Mouse (Mus musculus): ENCODE measurements around the gene Taok3.

DNA sequence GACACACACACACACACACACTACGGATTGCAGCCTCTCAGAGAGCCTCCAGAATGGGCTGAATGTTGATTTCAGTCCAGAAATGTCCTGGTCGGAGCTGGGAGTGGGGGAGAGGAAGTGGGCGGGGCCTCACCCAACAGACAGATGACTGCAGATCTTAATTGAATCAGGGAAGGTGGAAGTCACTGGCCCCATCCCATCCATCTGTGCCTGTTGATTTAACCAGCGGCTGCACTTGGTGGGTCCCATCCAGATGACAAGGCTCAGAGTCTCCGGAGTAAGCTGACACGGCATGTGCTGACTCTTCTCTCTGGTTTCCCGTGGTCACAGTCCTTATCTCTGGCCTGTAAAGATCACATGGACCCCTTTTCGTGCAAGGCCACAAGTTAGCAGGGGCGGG is 15.9 kb downstream of the Taok3 start:
- TF ChIP-seq CTCF (IDR thresholded peaks at IDR 0.05; ENCODE audit: low read depth) (no peak), EP300 (IDR thresholded peaks at IDR 0.05; ENCODE audit: low read depth) (peak; percentile 19; the same call in 1 of the 2 replicates)
